Mouse (Mus musculus) G1E-ER4 (cell line): ENCODE data around the gene Magi2. TPM values are rescaled to one million over a fixed set of nuclear protein-coding genes. Genes with fewer than 3 reads are reported as not detected.

Source experiments
- GATA1 ChIP-seq: IDR thresholded peaks from one replicate; pipeline ENCODE4 v1.8.0; 2012; ENCODE audit warnings: low read length, inconsistent platforms
- polyA plus RNA-seq: library from polyadenylated mRNA; stranded (reverse); fragments of >175 nt; gene quantifications from 2 replicates; pipeline ENCODE4 v1.2.3, GENCODE M21; 2012

Magi2 gene
- 0.94 and 1.0 TPM in 2 replicates for polyA plus RNA-seq

DNA sequence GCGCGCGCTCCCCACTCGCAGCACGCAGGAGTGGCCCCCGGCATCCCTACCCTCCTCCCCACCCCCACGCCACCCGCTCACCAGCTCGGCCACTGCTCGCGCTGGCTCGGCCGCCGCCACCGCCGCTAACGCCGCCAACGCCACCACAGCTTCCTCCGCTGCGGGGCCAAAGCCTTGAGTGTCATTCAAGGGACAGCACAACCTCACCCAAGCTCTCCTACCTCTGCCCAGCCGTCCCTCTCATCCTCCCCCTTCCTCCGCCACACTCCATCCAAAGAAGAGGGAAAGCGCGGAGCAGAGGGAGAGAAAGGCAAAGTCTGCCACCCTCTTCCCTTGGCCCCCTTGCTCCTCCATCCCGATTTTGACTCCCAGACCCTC is at the start of gene Magi2:
Gene Magi2, plus strand, starts transcription at position 171 of the 378 bp plus-strand sequence.
- no peak for TF ChIP-seq GATA1

GRCm38 (mm10) chr5:19178594-19178993 is 48.2 kb upstream of the Magi2 start:
- no peak for TF ChIP-seq GATA1

GRCm38 (mm10) chr5:19186175-19186574 is 40.7 kb upstream of the Magi2 start:
- no peak for TF ChIP-seq GATA1

GRCm38 (mm10) chr5:19211665-19212064 is 15.2 kb upstream of the Magi2 start:
- TF ChIP-seq GATA1, result no peak

- no peak for TF ChIP-seq GATA1
These were observed 531 bp upstream of the Magi2 start for GRCm38 (mm10) chr5:19226144-19226865.

DNA sequence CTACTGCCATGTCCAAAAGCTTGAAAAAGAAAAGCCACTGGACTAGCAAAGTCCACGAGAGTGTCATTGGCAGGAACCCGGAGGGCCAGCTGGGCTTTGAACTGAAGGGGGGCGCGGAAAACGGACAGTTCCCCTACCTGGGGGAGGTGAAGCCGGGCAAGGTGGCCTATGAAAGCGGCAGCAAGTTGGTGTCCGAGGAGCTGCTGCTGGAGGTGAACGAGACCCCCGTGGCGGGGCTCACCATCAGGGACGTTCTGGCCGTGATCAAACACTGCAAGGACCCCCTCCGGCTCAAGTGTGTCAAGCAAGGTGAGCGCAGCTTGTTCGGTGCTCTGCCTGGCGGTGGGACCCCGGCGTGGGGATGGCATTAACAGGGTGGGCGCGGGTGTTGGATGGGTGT is 445 bp downstream of the Magi2 start:
- TF ChIP-seq GATA1, result no peak

GRCm38 (mm10) chr5:19227791-19228331 is 1.0 kb downstream of the Magi2 start:
- no peak for TF ChIP-seq GATA1

GRCm38 (mm10) chr5:19241797-19242196 is 15.0 kb downstream of the Magi2 start:
- no peak for TF ChIP-seq GATA1

GRCm38 (mm10) chr5:19246426-19246825 is 19.6 kb downstream of the Magi2 start:
- no peak for TF ChIP-seq GATA1

GRCm38 (mm10) chr5:19247266-19247665 is 20.4 kb downstream of the Magi2 start:
- no peak for TF ChIP-seq GATA1

- TF ChIP-seq GATA1, result no peak
These were observed 36.0 kb downstream of the Magi2 start for GRCm38 (mm10) chr5:19262816-19263215.

GRCm38 (mm10) chr5:19264627-19265026 is 37.8 kb downstream of the Magi2 start:
- no peak for TF ChIP-seq GATA1

DNA sequence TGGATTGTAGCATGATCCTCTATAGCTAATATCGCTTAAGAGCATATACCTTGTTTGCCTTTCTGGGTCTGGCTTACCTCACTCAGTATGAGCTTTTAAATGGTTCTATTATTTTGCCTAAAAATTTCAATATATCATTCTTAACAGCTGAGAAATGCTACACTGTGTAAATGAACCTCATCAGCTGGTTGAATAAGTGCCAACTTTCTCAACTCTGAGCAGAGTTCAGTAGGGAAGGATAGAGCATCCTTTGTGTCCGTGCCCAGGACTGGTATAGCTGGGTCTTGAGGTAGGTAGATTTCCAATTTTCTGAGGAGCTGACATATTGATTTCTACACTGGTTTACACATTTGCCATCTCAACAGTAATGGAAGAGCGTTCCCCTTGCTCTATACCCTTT is 65.7 kb downstream of the Magi2 start:
- TF ChIP-seq GATA1, result no peak

DNA sequence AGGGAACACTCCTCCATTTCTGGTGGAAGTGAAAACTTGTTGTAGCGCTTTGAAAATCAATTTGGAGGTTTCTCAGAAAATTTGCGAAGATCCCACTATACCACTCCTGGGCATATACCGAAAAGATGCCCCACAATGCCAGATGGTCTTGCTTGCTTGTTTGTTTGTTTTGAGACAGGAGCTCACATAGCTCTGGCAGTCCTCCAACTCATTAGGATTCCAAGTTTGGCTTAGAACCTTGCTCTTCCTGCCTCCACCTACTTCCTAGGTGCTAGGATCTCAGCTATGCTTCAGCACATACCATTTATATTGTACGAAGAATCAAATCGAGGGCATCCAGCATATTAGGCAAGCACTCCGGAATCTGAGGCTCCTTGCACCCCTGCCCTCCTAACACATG is 79.8 kb downstream of the Magi2 start:
- TF ChIP-seq GATA1, result no peak

GRCm38 (mm10) chr5:19309870-19310269 is 83.0 kb downstream of the Magi2 start:
- no peak for TF ChIP-seq GATA1

- no peak for TF ChIP-seq GATA1
These were observed 95.7 kb downstream of the Magi2 start for GRCm38 (mm10) chr5:19322532-19322931.

DNA sequence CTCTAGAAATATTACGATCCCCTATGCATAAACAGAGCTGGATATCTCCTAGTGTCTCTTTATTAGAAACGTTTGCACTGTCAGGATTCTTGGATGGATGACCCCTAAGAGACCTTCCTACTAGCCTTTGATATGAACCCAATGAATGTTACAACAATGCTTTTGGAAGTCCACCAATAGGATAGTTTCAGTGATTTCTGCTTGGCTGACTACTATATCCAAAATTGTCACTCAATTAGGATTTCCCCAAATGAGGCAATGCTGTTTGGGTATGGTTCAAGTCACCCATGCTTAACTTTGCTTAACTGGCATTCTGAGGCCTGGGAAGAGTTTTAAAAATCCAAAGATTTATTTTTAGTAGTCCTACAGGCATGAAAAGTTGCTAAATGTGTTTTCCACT is 110.7 kb downstream of the Magi2 start:
- no peak for TF ChIP-seq GATA1
